Mouse (Mus musculus) stomach, postnatal 0 days (tissue): ENCODE measurements around the gene Baiap2.

ENCODE experiments used
- CTCF ChIP-seq: IDR thresholded peaks from 2 replicates; pipeline ENCODE4 v1.5.1; 2016; ENCODE audit warnings: antibody characterized with exemption, low read depth, mild to moderate bottlenecking, moderate library complexity
- EP300 ChIP-seq: optimal IDR thresholded peaks from 2 replicates; pipeline ENCODE3; 2016; ENCODE audit warnings: antibody characterized with exemption

GRCm38 (mm10) chr11:119897041-119897440 is 45.5 kb upstream of the Baiap2 start:
- no peak for TF ChIP-seq CTCF
- no peak for TF ChIP-seq EP300
